ENCODE assay signal across 17 mouse cellular contexts in the genomic region with DNA sequence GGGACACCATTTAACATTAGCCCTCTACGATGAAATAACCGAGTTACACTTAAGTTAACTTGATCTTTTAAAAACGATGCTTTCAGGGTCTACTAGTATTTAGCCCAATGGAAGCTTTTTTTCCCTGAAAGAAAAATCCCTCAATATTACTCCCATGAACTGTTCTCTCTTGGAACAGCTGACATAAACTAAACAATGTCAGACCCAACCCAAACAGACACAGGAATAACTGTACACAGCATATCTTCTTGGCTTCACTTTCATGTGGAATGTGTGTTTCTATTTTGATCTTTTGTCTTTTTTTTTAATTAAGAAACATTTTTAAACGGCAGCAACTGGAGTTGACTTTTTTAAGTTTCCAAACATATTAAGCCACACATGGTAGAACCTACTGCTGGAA. TPM values are rescaled to one million over a fixed set of nuclear protein-coding genes. Genes with fewer than 3 reads are reported as not detected.
DNase-seq lines count a peak whose midpoint lies in the region; ATAC-seq and TF ChIP-seq lines count a peak whose summit lies in the region.
"Had no signal": no experiment of that assay in that cellular context is flagged by ENCODE, and none has a peak within 500 bp of the region (broad histone marks: within the 10 kb centered on the region; RNA-seq: fewer than 3 reads in every experiment).

No protein-coding gene starts in this region.

- TF ChIP-seq EP300 in liver, embryonic 14.5 days (IDR thresholded peaks at IDR 0.05; ENCODE audit: low read depth), result no peak

- TF ChIP-seq CTCF in liver, embryonic 14.5 days (IDR thresholded peaks at IDR 0.05; ENCODE audit: low read depth), result no peak

- H3K27ac ChIP-seq in lung, embryonic 16.5 days (ENCODE audit: low read length), result no peak overlapping the region
- H3K27ac ChIP-seq in liver, embryonic 14.5 days, result peak overlapping the region; percentile 61
- H3K27ac ChIP-seq in stomach, embryonic 16.5 days (ENCODE audit: low read length), result 0 out of 2 replicates have a peak overlapping the region, but pooled peaks have one; percentile 25
- H3K27ac ChIP-seq: embryonic facial prominence, embryonic 13.5 days; forebrain, embryonic 13.5 days; heart, embryonic 13.5 days; hindbrain, embryonic 15.5 days had no signal

- no peaks in the 10 kb centered on the region for H3K9me3 ChIP-seq in lung, embryonic 16.5 days (ENCODE audit: control insufficient read depth, low read length)
- H3K9me3 ChIP-seq in liver, embryonic 14.5 days (ENCODE audit: control insufficient read depth, low read length), result no peaks in the 10 kb centered on the region
- no peaks in the 10 kb centered on the region for H3K9me3 ChIP-seq in stomach, embryonic 16.5 days (replicated peaks; ENCODE audit: control insufficient read depth, low read length)
- H3K9me3 ChIP-seq: embryonic facial prominence, embryonic 13.5 days; forebrain, embryonic 13.5 days; heart, embryonic 13.5 days; hindbrain, embryonic 15.5 days had no signal

- H3K36me3 ChIP-seq in lung, embryonic 16.5 days (ENCODE audit: control insufficient read depth, insufficient read depth, low read length), result no peaks in the 10 kb centered on the region
- H3K36me3 ChIP-seq in liver, embryonic 14.5 days (replicated peaks; ENCODE audit: control insufficient read depth, insufficient read depth, low read depth), result peaks cover 17% of the 10 kb centered on the region
- H3K36me3 ChIP-seq in stomach, embryonic 16.5 days (ENCODE audit: control insufficient read depth, insufficient read depth, low read length), result no peaks in the 10 kb centered on the region
- H3K36me3 ChIP-seq: embryonic facial prominence, embryonic 13.5 days; heart, embryonic 13.5 days; hindbrain, embryonic 15.5 days had no signal

- peak; percentile 69; the same call in 1 of the 2 replicates for ATAC-seq in lung, embryonic 16.5 days (ENCODE audit: low read depth)
- ATAC-seq in liver, embryonic 14.5 days (ENCODE audit: insufficient read depth), result no peak
- no peak for ATAC-seq in stomach, embryonic 16.5 days (ENCODE audit: insufficient read depth, low FRiP score)
- ATAC-seq: forebrain, embryonic 13.5 days; forebrain, postnatal 0 days had no signal

- H3K9ac ChIP-seq in lung, embryonic 16.5 days (ENCODE audit: low read length), result no peak overlapping the region
- peak overlapping the region; percentile 35 for H3K9ac ChIP-seq in liver, embryonic 14.5 days (replicated peaks)
- no peak overlapping the region for H3K9ac ChIP-seq in stomach, embryonic 16.5 days (ENCODE audit: low read length)
- H3K9ac ChIP-seq: embryonic facial prominence, embryonic 13.5 days; forebrain, embryonic 13.5 days; forebrain, postnatal 0 days; heart, embryonic 13.5 days; hindbrain, embryonic 15.5 days had no signal

- DNase-seq in lung, postnatal 4 days, result no peak
- no peak for DNase-seq in liver, embryonic 14.5 days (ENCODE audit: low read depth in 3 of 3, low spot score in 3 of 3)
- DNase-seq in left cerebral cortex, postnatal 10 days (ENCODE audit: extremely low spot score in 1 of 2, low spot score in 2 of 2), result no peak
- DNase-seq in cerebellum, adult 9-11 months, result no peak
- DNase-seq: adrenal gland, postnatal 10 days; cerebellum, adult 11-12 months; cerebellum, adult 9-10 months; cerebellum, postnatal 36 days; forebrain, postnatal 0 days; gastrocnemius, postnatal 14 days; heart, postnatal 36 days had no signal

- no peak overlapping the region for H3K4me3 ChIP-seq in lung, embryonic 16.5 days (ENCODE audit: low read length)
- H3K4me3 ChIP-seq in liver, embryonic 14.5 days (ENCODE audit: insufficient read depth in 1 of 2, low read depth in 2 of 2, low read length in 2 of 2), result no peak overlapping the region
- no peak overlapping the region for H3K4me3 ChIP-seq in stomach, embryonic 16.5 days (replicated peaks; ENCODE audit: low read length)
- H3K4me3 ChIP-seq: embryonic facial prominence, embryonic 13.5 days; forebrain, embryonic 13.5 days; heart, embryonic 13.5 days; hindbrain, embryonic 15.5 days had no signal

- no peaks in the 10 kb centered on the region for H3K27me3 ChIP-seq in lung, embryonic 16.5 days (ENCODE audit: control insufficient read depth, insufficient read depth, low read depth, low read length)
- no peaks in the 10 kb centered on the region for H3K27me3 ChIP-seq in liver, embryonic 14.5 days (ENCODE audit: control insufficient read depth, insufficient read depth, low read length)
- H3K27me3 ChIP-seq in stomach, embryonic 16.5 days (ENCODE audit: control insufficient read depth, insufficient read depth, low read length), result no peaks in the 10 kb centered on the region
- H3K27me3 ChIP-seq: embryonic facial prominence, embryonic 13.5 days; forebrain, embryonic 13.5 days; heart, embryonic 13.5 days; hindbrain, embryonic 15.5 days had no signal

- intact Hi-C loops in left cerebral cortex, postnatal 10 days (cut with DNase I), result no loop called here

- 58% methylated on average over 4 of the region's 4 CpGs for WGBS in lung, embryonic 16.5 days
- WGBS in liver, embryonic 14.5 days (ENCODE audit: insufficient replicate concordance), result 77% methylated on average over 4 of the region's 4 CpGs
- 51% methylated on average over 4 of the region's 4 CpGs for WGBS in stomach, embryonic 16.5 days

- peaks cover 6% of the 10 kb centered on the region for H3K4me1 ChIP-seq in lung, embryonic 16.5 days (replicated peaks; ENCODE audit: control insufficient read depth, insufficient read depth, low read length)
- H3K4me1 ChIP-seq in liver, embryonic 14.5 days (replicated peaks; ENCODE audit: control insufficient read depth in 2 of 2, insufficient read depth in 2 of 2, low read length in 1 of 2), result peaks cover 70 to 71% of the 10 kb centered on the region in 2 experiments
- peaks cover 22% of the 10 kb centered on the region for H3K4me1 ChIP-seq in stomach, embryonic 16.5 days (ENCODE audit: control insufficient read depth, insufficient read depth, low read length)

- no peak overlapping the region for H3K4me2 ChIP-seq in lung, embryonic 16.5 days (ENCODE audit: low read depth, low read length)
- H3K4me2 ChIP-seq in liver, embryonic 14.5 days (ENCODE audit: low read depth), result peak overlapping the region; percentile 21
- no peak overlapping the region for H3K4me2 ChIP-seq in stomach, embryonic 16.5 days (ENCODE audit: low read depth, low read length)
- H3K4me2 ChIP-seq: embryonic facial prominence, embryonic 13.5 days; forebrain, embryonic 13.5 days had no signal

RNA-seq across cellular contexts. Expression of a gene that starts 8.2 kb away (rescaled TPM):
- 18.2 and 18.3 TPM in 2 replicates for polyA plus RNA-seq in lung, embryonic 16.5 days (2015; fragmentation: Nextera tagmentation; extraction: Ambion mirVana)
- polyA plus RNA-seq in liver, embryonic 14.5 days (2012; rRNA removed), result 26.3 and 41.3 TPM in 2 replicates
- 89.6 and 101 TPM in 2 replicates for polyA plus RNA-seq in liver, embryonic 14.5 days (2014; fragmentation: Nextera tagmentation; extraction: Ambion mirVana)
- 19.5 and 22.6 TPM in 2 replicates for polyA plus RNA-seq in stomach, embryonic 16.5 days (2015; fragmentation: Nextera tagmentation; extraction: Ambion mirVana)
- 100 to 1,000 TPM; 157 to 160 TPM for total RNA-seq in left cerebral cortex, postnatal 10 days (2021)
